Mouse (Mus musculus) liver, postnatal 0 days (tissue): ENCODE measurements around the gene Map7.

Experiments
- CTCF ChIP-seq: sonication (generic); IDR thresholded peaks from 2 replicates; pipeline ENCODE4 v1.5.1; 2016; ENCODE audit warnings: antibody characterized with exemption, low read depth
- EP300 ChIP-seq: IDR thresholded peaks from 2 replicates; pipeline ENCODE4 v1.6.1; 2016; ENCODE audit warnings: antibody characterized with exemption, low read depth, mild to moderate bottlenecking

DNA sequence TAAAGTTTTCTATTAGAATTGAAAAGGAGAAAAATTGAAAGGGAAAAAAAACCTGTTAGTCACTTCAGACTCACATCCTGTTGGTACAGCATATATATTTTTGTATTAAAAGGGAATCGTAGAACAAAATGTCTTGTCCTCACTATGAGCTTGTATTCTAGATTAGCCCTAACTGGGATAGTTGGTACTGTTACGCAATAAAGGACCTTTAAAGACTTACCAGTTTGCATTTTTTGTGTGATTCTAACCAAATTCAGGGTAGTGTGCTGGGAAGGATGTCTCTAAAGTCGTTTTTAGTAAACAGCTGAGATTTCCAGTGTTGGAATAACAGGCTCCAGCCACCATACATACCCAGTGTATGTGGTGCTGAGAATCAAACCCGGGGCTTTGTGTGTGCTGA, 165.7 kb downstream of the Map7 start:
- TF ChIP-seq CTCF (no peak), EP300 (no peak)
